Mouse (Mus musculus): ENCODE data around the gene 2810408A11Rik. TPM values are rescaled to one million over a fixed set of nuclear protein-coding genes. Genes with fewer than 3 reads are reported as not detected.

2810408A11Rik gene
- polyA plus RNA-seq, 1 experiment from 2014 or later, result 14.8 TPM

DNA sequence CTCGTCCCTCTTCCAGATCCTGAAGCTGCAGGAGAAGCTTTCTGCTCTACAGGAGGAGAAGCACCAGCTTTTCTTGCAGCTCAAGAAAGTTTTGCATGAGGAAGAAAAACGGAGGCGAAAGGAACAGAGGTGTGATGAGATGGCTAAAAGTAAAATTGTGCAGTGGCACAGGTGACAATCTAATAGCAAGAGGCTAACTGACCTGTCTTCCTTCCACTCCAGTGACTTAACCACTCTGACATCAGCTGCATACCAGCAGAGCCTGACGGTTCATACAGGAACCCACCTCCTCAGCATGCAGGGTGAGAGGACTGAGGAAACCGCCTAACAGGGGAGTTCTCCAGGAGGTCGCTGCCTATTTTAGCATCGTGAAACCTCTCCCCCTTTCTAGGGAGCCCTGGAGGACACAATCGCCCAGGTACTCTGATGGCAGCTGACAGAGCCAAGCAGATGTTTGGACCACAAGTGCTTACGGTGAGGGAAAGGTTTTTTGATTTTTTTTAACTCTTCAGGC is 14.2 kb upstream of the 2810408A11Rik start:
- no peak for DNase-seq (ENCODE audit: low spot score)
- Histone ChIP-seq H3K27ac (replicated peaks) (0 out of 2 replicates have a peak overlapping the region, but pooled peaks have one; percentile 96), H3K36me3 (peaks cover 88% of the 10 kb centered on the region), H3K4me1 (peaks cover 65% of the 10 kb centered on the region), H3K4me3 (peak overlapping the region; percentile 97), H3K27me3 (ENCODE audit: low read depth, poor library complexity, severe bottlenecking) (no peaks in the 10 kb centered on the region), H3K9me3 (replicated peaks) (no peaks in the 10 kb centered on the region)
- WGBS, result 45% methylated on average over 9 of the region's 9 CpGs

DNA sequence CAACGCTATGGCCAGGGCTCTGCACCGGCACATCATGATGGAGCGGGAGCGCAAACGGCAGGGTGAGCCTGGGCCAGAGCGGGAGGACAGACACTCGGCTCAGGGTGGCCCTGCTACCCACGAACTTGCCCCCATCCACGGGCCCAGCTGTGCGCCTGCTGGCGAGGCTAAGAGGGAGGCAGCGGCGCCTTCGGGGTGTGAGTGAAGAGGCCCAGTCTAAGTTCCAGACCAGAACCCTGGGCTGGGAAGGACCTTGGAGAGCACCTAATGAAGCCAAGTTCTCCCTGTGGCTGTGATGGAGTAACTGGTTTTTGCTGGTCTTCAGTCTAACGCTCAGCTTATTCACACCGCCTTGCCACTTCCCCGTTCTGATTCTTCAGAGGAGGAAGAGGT is 13.6 kb upstream of the 2810408A11Rik start:
- DNase-seq (ENCODE audit: low spot score), result no peak
- WGBS, result 4% methylated on average over 17 of the region's 17 CpGs
- peak overlapping the region; percentile 96 for H3K27ac ChIP-seq (replicated peaks)
- H3K27me3 ChIP-seq (ENCODE audit: low read depth, poor library complexity, severe bottlenecking), result no peaks in the 10 kb centered on the region
- H3K36me3 ChIP-seq, result peaks cover 90% of the 10 kb centered on the region
- H3K9me3 ChIP-seq (replicated peaks), result no peaks in the 10 kb centered on the region
- H3K4me1 ChIP-seq, result peaks cover 59% of the 10 kb centered on the region
- peak overlapping the region; percentile 97 for H3K4me3 ChIP-seq

DNA sequence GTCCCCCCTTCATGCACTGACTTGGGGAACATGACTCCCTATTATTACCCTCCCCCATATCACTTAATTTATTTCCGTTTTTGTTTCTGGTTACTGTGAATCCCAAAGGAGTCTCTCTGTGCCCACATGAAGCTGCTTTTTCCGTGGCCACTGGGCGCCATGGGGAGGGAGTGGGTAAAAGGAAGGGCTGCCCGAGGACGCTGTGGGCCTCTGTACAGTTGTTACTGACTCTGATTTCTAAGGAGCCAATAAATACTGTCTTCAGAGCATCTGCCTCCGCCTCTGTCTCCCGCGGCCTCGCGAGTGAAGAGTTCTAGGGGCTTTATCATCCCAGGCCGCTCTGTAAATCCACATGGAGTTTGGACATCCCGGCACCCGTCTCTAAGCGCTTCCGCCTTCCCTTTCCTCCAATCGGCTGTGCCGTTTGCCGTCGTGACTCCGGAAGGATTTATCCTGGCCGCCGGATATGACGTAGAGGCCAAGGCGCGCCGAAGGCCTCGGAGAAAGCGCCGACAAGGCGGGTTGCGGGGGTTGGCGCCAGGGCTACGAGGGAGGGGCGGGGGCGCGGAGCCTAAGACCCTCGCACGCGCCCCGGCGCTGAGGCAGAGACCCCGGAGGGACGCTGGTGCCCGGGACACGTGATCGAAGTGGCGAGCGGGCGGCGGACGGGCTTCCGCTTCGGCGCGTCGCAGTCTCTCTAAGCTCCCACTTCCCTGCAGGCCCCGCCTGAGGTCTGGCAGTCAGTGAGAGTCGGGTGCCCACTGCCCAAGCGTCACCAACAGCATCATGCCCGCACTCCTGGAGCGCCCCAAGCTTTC is 13.0 kb upstream of the 2810408A11Rik start, which contains the start of gene Gps2:
Gps2 (plus strand) TSS at position 335 of the 818 bp plus-strand sequence.
- peaks cover 53% of the 10 kb centered on the region for H3K4me1 ChIP-seq
- 2% methylated on average over 61 of the region's 61 CpGs for WGBS
- peak within 1 kb of the TSS; percentile 96 for H3K27ac ChIP-seq (replicated peaks)
- H3K4me3 ChIP-seq, result peak within 1 kb of the TSS; percentile 97
- DNase-seq (ENCODE audit: low spot score), result peak; percentile 97
- no peaks in the 10 kb centered on the region for H3K27me3 ChIP-seq (ENCODE audit: low read depth, poor library complexity, severe bottlenecking)
- H3K9me3 ChIP-seq (replicated peaks), result no peaks in the 10 kb centered on the region
- H3K36me3 ChIP-seq, result peaks cover 90% of the 10 kb centered on the region

DNA sequence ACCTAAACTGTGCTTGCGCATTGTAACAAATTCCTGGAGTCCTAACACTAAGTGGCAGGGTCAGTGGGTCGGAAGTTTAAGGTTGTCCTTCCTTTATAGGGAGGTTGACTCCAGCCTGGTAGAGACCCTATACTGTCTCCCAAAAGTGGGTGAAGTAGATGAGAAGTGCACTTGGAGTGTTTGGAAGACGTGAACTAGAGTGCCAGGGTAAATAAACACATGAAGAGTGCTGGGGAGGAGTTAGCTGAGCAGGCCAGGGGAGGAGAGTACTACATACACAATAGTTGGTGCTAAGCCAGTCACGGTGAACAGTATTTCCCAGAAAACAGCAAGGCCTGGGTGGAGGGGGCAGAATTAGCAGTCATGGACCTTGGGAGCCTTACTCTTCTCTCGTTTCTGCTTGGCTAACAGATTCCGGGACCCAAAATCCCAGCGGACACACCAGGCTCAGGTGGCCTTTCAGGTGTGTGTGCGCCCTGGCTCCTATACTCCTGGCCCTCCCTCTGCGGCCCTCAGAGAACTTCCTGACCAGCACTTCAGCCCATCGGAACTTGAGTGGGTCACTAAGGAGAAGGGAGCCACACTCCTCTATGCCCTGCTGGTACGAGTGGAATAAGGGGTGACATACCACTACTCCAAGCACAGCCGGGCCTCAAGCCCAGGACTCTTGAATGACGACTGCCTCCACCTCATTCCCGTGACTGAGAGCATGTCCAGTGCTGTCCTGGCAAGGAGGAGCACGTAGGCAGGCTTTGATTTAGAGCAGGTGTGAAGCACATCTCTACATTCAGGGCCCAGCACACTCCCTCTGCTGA is 12.1 kb upstream of the 2810408A11Rik start:
- no peaks in the 10 kb centered on the region for H3K27me3 ChIP-seq (ENCODE audit: low read depth, poor library complexity, severe bottlenecking)
- no peak for DNase-seq (ENCODE audit: low spot score)
- no peaks in the 10 kb centered on the region for H3K9me3 ChIP-seq (replicated peaks)
- peaks cover 90% of the 10 kb centered on the region for H3K36me3 ChIP-seq
- peaks cover 46% of the 10 kb centered on the region for H3K4me1 ChIP-seq
- H3K4me3 ChIP-seq, result peak overlapping the region; percentile 97
- H3K27ac ChIP-seq (replicated peaks), result peak overlapping the region; percentile 96
- WGBS, result 81% methylated on average over 15 of the region's 15 CpGs

DNA sequence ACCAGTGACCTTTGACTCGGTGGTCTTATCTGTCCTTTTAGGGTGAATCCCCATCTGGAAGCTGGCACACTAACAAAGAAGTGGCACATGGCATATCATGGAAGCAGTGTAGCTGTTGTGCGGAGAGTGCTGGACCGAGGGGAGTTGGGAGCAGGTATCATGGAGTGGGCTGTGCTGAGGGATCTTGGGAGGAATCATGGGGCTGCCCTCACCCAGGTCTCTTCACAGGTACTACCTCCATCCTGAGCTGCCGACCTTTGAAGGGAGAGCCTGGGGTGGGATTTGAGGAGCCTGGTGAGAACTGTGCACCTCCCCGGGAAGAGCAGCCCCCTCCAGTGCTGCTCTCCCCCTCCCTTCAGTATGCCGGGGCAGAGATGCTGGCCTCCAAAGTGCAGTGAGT is 10.9 kb upstream of the 2810408A11Rik start:
- no peaks in the 10 kb centered on the region for H3K27me3 ChIP-seq (ENCODE audit: low read depth, poor library complexity, severe bottlenecking)
- H3K36me3 ChIP-seq, result peaks cover 90% of the 10 kb centered on the region
- no peak overlapping the region for H3K27ac ChIP-seq (replicated peaks)
- peaks cover 37% of the 10 kb centered on the region for H3K4me1 ChIP-seq
- WGBS, result 94% methylated on average over 6 of the region's 6 CpGs
- DNase-seq (ENCODE audit: low spot score), result no peak
- H3K4me3 ChIP-seq, result no peak overlapping the region
- H3K9me3 ChIP-seq (replicated peaks), result no peaks in the 10 kb centered on the region

DNA sequence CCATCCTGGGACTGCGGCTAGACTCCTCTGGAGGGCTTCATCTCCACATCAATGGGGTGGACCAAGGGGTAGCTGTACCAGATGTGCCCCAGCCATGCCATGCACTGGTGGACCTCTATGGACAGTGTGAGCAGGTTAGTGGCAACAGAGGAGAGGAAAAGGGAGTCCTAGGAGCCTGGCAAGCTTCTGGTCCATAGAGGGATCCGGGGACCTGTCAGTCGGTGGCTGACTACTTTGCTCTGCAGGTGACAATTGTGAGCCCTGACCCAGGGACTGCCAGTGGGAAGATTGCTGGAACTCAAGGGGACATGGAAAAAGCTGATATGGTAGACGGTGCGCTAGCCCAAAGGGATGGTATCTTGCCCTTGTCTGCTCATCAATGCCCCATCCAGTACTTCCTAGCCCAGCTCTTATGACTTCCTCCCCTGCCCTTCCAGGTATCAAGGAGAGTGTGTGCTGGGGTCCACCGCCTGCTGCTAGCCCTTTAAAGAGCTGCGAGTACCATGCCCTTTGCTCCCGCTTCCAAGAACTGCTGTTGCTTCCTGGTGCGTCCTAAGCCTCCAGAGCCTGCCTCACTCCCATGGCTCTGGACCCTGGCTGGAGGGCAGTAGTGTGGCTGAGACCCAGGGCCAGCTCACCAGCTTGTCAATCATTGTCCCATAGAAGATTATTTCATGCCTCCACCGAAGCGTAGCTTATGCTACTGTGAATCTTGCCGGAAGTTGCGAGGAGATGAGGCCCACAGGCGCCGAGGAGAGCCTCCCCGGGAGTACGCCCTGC is 10.2 kb upstream of the 2810408A11Rik start:
- peaks cover 29% of the 10 kb centered on the region for H3K4me1 ChIP-seq
- H3K36me3 ChIP-seq, result peaks cover 90% of the 10 kb centered on the region
- no peaks in the 10 kb centered on the region for H3K9me3 ChIP-seq (replicated peaks)
- H3K4me3 ChIP-seq, result 0 out of 2 replicates have a peak overlapping the region, but pooled peaks have one; percentile 1
- H3K27me3 ChIP-seq (ENCODE audit: low read depth, poor library complexity, severe bottlenecking), result no peaks in the 10 kb centered on the region
- no peak overlapping the region for H3K27ac ChIP-seq (replicated peaks)
- no peak for DNase-seq (ENCODE audit: low spot score)
- 93% methylated on average over 17 of the region's 17 CpGs for WGBS

DNA sequence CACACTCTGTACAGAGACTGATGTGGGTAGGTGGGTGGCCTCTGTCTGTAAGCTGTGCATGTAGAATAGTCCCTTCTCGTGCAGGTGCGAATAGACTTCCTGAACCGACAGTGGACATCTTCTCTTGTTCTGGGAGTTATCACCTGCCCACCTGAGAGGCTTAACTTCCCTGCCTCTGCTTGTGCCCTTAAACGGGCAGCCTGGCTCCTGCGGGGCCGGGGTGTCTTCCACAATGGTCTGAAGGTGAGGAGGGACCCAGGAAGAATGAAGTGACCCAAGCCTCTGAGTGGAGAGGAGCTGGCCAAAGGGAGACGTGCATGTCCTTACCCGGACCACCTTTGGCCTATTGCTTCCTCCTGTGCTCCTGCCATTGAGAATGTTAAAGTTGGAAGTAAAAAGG is 9.4 kb upstream of the 2810408A11Rik start:
- Histone ChIP-seq H3K9me3 (replicated peaks) (no peaks in the 10 kb centered on the region), H3K4me3 (peak overlapping the region; percentile 1; the same call in 1 of the 2 replicates), H3K27ac (replicated peaks) (no peak overlapping the region), H3K27me3 (ENCODE audit: low read depth, poor library complexity, severe bottlenecking) (no peaks in the 10 kb centered on the region), H3K36me3 (peaks cover 90% of the 10 kb centered on the region), H3K4me1 (peaks cover 21% of the 10 kb centered on the region)
- no peak for DNase-seq (ENCODE audit: low spot score)
- 93% methylated on average over 8 of the region's 8 CpGs for WGBS

DNA sequence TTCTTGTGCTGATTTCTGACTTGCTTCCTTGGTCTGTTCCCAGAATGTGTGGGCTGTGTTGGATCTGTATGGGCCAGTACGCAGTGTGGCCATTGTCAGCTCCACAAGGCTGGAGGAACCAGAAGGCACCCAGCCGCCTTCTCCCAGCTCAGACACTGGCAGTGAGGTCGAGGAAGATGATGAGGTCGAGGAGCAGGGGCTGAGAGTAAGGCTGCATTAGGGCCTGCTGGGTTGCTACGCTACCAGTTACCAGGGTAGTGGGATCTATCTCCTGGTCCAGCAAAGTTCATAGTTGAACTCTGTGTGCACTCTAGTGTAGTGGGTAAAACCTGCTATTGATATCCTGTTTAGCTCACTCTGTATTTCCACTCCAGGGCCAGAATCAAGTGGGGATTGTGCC is 8.4 kb upstream of the 2810408A11Rik start:
- H3K27me3 ChIP-seq (ENCODE audit: low read depth, poor library complexity, severe bottlenecking), result no peaks in the 10 kb centered on the region
- DNase-seq (ENCODE audit: low spot score), result no peak
- H3K4me1 ChIP-seq, result peaks cover 11% of the 10 kb centered on the region
- no peaks in the 10 kb centered on the region for H3K9me3 ChIP-seq (replicated peaks)
- peaks cover 94% of the 10 kb centered on the region for H3K36me3 ChIP-seq
- whole genome bisulfite sequencing, result 92% methylated on average over 5 of the region's 5 CpGs
- no peak overlapping the region for H3K4me3 ChIP-seq
- H3K27ac ChIP-seq (replicated peaks), result no peak overlapping the region

DNA sequence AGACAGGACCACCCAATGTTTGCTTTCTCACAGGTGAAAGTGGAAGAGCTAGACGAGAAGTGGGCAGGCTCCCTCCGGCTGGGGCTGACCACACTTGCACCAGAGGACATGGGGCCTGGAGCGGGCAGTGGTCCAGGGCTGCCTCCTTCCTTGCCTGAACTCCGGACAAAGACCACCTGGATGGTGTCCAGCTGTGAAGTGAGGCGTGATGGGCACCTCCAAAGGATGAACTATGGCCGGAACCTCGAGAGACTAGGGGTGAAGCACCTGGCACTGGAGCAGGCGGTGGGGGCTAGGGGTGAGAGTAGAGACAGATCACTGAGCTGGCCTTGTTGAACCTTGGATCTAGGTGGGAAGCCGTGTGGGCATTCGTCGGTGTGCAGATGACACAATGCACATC is 7.9 kb upstream of the 2810408A11Rik start:
- WGBS, result 94% methylated on average over 11 of the region's 11 CpGs

DNA sequence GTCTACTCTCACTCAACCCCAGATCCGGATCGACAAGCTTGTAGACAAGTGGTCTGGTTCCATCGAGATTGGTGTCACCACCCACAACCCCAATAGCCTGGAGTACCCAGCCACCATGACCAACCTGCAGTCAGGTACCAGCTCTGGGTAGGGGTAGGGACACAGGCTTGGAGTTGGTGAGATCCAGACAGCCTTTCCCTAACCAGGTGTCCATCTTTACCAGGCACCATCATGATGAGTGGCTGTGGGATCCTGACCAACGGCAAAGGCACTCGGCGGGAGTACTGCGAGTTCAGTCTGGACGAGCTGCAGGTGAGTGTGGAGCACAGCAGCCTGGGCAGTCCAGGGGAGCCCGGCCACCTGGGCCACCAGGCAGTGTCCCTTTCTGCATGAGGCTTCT is 3.5 kb upstream of the 2810408A11Rik start:
- peaks cover 65% of the 10 kb centered on the region for H3K36me3 ChIP-seq
- H3K27me3 ChIP-seq (ENCODE audit: low read depth, poor library complexity, severe bottlenecking), result no peaks in the 10 kb centered on the region
- WGBS, result 97% methylated on average over 9 of the region's 9 CpGs
- DNase-seq (ENCODE audit: low spot score), result no peak
- H3K27ac ChIP-seq (replicated peaks), result no peak overlapping the region
- H3K9me3 ChIP-seq (replicated peaks), result no peaks in the 10 kb centered on the region
- H3K4me3 ChIP-seq, result peak overlapping the region; percentile 8; the same call in 1 of the 2 replicates
- peaks cover 32% of the 10 kb centered on the region for H3K4me1 ChIP-seq

More for the DNA sequence above, 7.9 kb upstream of the 2810408A11Rik start:
- Histone ChIP-seq H3K9me3 (replicated peaks) (no peaks in the 10 kb centered on the region), H3K27me3 (ENCODE audit: low read depth, poor library complexity, severe bottlenecking) (no peaks in the 10 kb centered on the region), H3K4me3 (no peak overlapping the region), H3K4me1 (peaks cover 10% of the 10 kb centered on the region), H3K27ac (replicated peaks) (no peak overlapping the region), H3K36me3 (peaks cover 100% of the 10 kb centered on the region)
- DNase-seq (ENCODE audit: low spot score), result no peak

DNA sequence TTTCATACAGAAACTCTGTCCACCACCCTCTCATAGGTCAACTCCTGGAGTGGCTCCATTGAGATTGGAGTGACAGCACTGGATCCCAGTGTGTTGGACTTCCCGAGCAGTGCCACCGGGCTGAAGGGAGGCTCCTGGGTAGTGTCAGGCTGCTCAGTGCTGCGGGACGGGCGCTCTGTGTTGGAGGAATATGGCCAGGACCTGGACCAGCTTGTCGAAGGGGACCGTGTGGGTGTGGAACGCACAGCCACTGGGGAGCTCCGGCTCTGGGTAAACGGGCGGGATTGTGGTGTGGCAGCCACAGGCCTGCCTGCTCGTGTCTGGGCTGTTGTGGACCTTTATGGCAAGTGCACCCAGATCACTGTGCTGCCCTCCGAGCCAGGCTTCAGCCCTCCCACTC is 2.2 kb upstream of the 2810408A11Rik start:
- H3K27ac ChIP-seq (replicated peaks), result no peak overlapping the region
- WGBS, result 91% methylated on average over 13 of the region's 13 CpGs

DNA sequence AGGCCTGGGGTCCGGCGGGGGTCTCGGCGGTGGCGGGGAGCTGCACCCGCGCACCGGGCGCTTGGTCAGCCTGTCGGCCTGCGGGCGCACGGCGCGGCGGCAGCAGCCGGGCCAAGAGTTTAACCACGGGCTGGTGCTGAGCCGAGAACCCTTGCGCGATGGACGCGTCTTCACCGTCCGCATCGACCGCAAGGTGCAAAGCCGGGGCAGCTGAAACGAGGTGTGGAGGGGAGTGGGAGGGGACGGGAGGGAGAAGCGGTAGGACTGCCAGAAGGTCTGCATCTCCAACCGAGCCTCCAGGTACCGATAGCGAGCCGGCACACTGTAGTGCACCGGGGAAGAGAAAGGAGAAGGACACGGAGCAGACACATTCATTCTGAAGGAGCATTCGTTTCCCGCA is 1.2 kb upstream of the 2810408A11Rik start:
- Histone ChIP-seq H3K4me3 (peak overlapping the region; percentile 91), H3K27ac (replicated peaks) (peak overlapping the region; percentile 100), H3K36me3 (peaks cover 46% of the 10 kb centered on the region), H3K4me1 (peaks cover 51% of the 10 kb centered on the region), H3K27me3 (ENCODE audit: low read depth, poor library complexity, severe bottlenecking) (no peaks in the 10 kb centered on the region), H3K9me3 (replicated peaks) (no peaks in the 10 kb centered on the region)
- DNase-seq (ENCODE audit: low spot score), result no peak
- under 1% methylated on average over 39 of the region's 39 CpGs for WGBS

More for the DNA sequence above, 2.2 kb upstream of the 2810408A11Rik start:
- H3K27me3 ChIP-seq (ENCODE audit: low read depth, poor library complexity, severe bottlenecking), result no peaks in the 10 kb centered on the region
- no peak for DNase-seq (ENCODE audit: low spot score)
- peak overlapping the region; percentile 91 for H3K4me3 ChIP-seq
- H3K9me3 ChIP-seq (replicated peaks), result no peaks in the 10 kb centered on the region
- peaks cover 45% of the 10 kb centered on the region for H3K4me1 ChIP-seq
- H3K36me3 ChIP-seq, result peaks cover 51% of the 10 kb centered on the region

All from midbrain, embryonic 10.5 days (tissue).